Mouse (Mus musculus) midbrain, embryonic 13.5 days (tissue): ENCODE data around the gene Ptgr2. TPM values are rescaled to one million over a fixed set of nuclear protein-coding genes. Genes with fewer than 3 reads are reported as not detected.

ENCODE experiments used
- ATAC-seq: fragments of 200-750 bp; cut with Nextera tagmentation; 2 replicates; pipeline ENCODE4 v1.8.0; 2017; ENCODE audit warnings: mild to moderate bottlenecking, moderate TSS enrichment, moderate library complexity
- H3K27ac ChIP-seq: fragments of 300-500 bp; sonication (generic); 2 replicates; pipeline ENCODE4 v1.5.1; 2015; ENCODE audit warnings: inconsistent platforms, mild to moderate bottlenecking, moderate library complexity
- H3K27me3 ChIP-seq: fragments of 300-500 bp; sonication (generic); 2 replicates; pipeline ENCODE4 v1.6.1; 2015; ENCODE audit warnings: mild to moderate bottlenecking, inconsistent platforms
- H3K36me3 ChIP-seq: fragments of 300-500 bp; sonication (generic); 2 replicates; pipeline ENCODE4 v1.6.1; 2015; ENCODE audit warnings: mild to moderate bottlenecking, inconsistent platforms
- H3K4me1 ChIP-seq: fragments of 300-500 bp; sonication (generic); replicated peaks from 2 replicates; pipeline ENCODE4 v1.6.1; 2015; ENCODE audit warnings: inconsistent platforms
- H3K4me2 ChIP-seq: fragments of 300-500 bp; sonication (generic); replicated peaks from 2 replicates; pipeline ENCODE4 v1.6.1; 2015; ENCODE audit warnings: moderate library complexity, mild to moderate bottlenecking, inconsistent platforms
- H3K4me3 ChIP-seq: fragments of 300-500 bp; sonication (generic); replicated peaks from 2 replicates; pipeline ENCODE4 v1.5.1; 2015; ENCODE audit warnings: mild to moderate bottlenecking, inconsistent platforms
- H3K9ac ChIP-seq: fragments of 300-500 bp; sonication (generic); replicated peaks from 2 replicates; pipeline ENCODE4 v1.6.1; 2015; ENCODE audit warnings: mild to moderate bottlenecking, inconsistent platforms
- H3K9me3 ChIP-seq: fragments of 300-500 bp; sonication (generic); 2 replicates; pipeline ENCODE4 v1.6.1; 2016; ENCODE audit warnings: mild to moderate bottlenecking, inconsistent platforms
- WGBS: fragments of 180-500 bp; shearing (Covaris S2); methylation state at CpG from one replicate; pipeline ENCODE4 v1.1.7; 2015; 5-methylcytosine and 5-hydroxymethylcytosine counted together
- polyA plus RNA-seq: library from polyadenylated mRNA; unstranded; fragments of >200 nt; fragmentation: Nextera tagmentation; extraction: Ambion mirVana; gene quantifications from 2 replicates; pipeline ENCODE4 v1.2.1, GENCODE M21; 2015

The Ptgr2 gene
- polyA plus RNA-seq, 1 experiment from 2014 or later: 14.0 TPM

DNA sequence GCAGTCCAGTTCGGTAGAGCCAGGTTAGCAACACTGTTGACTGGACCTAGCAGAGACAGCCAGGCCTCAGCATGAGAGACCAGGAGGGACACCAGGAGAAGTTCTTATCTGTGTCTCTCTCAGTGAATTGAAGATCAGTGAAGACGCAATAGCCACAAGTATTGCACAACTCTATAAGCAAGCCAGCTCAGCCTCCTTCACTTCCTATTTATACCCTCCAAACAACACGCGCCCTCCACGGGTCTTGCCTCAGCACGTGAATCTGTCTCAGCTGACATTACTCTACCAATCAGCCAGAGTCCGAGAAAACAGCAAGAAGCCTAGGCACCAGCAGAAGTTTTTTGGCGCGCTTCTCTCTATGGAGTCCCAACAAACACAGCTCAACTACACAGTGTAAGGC lies 9.7 kb upstream of the Ptgr2 start:
- H3K4me2 ChIP-seq: no peak overlapping the region
- WGBS: 92% methylated on average over 9 of the region's 9 CpGs
- no peaks in the 10 kb centered on the region for H3K27me3 ChIP-seq
- H3K27ac ChIP-seq: no peak overlapping the region
- no peak overlapping the region for H3K4me3 ChIP-seq
- no peak overlapping the region for H3K9ac ChIP-seq
- ATAC-seq: no peak
- no peaks in the 10 kb centered on the region for H3K9me3 ChIP-seq
- peaks cover 6% of the 10 kb centered on the region; the same call in 1 of the 2 replicates for H3K4me1 ChIP-seq
- H3K36me3 ChIP-seq: no peaks in the 10 kb centered on the region

DNA sequence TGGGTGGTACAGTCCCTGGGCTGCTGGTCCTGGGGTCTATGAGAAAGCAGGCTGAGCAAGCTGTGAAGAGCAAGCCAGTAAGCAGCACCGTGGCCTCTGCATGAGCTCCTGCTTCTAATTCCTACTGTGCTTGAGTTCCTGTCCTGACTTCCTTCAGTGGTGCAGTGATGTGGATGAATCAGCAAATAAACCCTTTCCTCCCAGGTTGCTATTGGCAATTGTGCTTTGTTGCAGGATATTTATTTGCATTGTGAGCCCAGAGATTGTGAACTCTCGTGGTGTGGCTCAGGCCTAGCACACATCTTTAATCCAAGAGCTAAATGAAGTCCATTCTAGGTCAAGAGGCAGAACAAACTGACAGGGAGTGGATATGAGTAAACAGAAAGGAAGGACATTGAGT lies 8.7 kb upstream of the Ptgr2 start:
- no peak for ATAC-seq
- no peaks in the 10 kb centered on the region for H3K27me3 ChIP-seq
- H3K36me3 ChIP-seq: no peaks in the 10 kb centered on the region
- no peak overlapping the region for H3K27ac ChIP-seq
- 59% methylated on average over 2 of the region's 2 CpGs for WGBS
- H3K4me1 ChIP-seq: peaks cover 6% of the 10 kb centered on the region; the same call in 1 of the 2 replicates
- H3K9ac ChIP-seq: no peak overlapping the region
- H3K9me3 ChIP-seq: no peaks in the 10 kb centered on the region
- no peak overlapping the region for H3K4me2 ChIP-seq
- H3K4me3 ChIP-seq: no peak overlapping the region

DNA sequence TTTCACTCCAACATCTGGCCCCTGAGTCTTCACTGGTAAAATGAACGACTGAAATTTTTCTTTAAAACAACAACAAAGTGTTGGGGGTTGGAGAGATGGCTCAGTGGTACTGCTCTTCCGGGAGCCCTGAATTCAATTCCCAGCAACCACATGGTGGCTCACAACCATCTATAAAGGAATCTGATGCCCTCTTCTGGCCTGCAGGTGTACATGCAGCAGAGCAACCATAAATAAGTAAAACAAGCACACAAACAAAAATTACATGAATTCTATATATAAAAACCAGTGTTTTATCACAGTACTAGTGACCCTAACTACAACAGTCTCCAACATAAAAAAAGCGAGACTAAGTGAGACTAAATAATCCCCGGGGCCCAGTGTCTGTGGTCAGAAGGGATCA lies 8.2 kb upstream of the Ptgr2 start:
- Histone ChIP-seq H3K36me3 (no peaks in the 10 kb centered on the region), H3K27me3 (no peaks in the 10 kb centered on the region), H3K9me3 (no peaks in the 10 kb centered on the region), H3K4me1 (peaks cover 6% of the 10 kb centered on the region; the same call in 1 of the 2 replicates), H3K4me2 (no peak overlapping the region), H3K27ac (no peak overlapping the region), H3K9ac (no peak overlapping the region), H3K4me3 (no peak overlapping the region)
- no peak for ATAC-seq
- 84% methylated on average over 4 of the region's 4 CpGs for WGBS

DNA sequence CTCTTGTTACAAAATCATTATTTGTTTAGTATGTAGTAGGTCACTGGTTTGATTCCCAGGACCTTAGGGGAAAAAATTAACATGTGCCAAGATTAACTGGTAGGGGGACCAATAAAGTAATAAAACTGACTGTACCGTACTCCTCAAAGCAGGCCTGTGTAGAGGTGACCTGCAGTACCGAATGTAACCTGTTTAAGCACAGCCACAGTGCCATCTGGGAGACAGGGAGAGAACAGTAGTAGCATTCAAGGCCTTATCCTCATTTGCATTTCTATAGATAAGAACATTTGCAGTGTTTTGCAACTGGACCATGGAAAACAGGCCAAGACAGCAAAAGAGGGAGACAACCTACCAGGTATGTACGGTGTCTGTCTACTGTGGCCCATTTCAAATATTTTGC lies 7.2 kb upstream of the Ptgr2 start:
- Histone ChIP-seq H3K9ac (no peak overlapping the region), H3K27me3 (no peaks in the 10 kb centered on the region), H3K4me3 (no peak overlapping the region), H3K4me1 (peaks cover 6% of the 10 kb centered on the region; the same call in 1 of the 2 replicates), H3K27ac (no peak overlapping the region), H3K4me2 (no peak overlapping the region), H3K9me3 (no peaks in the 10 kb centered on the region), H3K36me3 (no peaks in the 10 kb centered on the region)
- 20% methylated on average over 3 of the region's 3 CpGs for WGBS
- peak; percentile 83 for ATAC-seq

DNA sequence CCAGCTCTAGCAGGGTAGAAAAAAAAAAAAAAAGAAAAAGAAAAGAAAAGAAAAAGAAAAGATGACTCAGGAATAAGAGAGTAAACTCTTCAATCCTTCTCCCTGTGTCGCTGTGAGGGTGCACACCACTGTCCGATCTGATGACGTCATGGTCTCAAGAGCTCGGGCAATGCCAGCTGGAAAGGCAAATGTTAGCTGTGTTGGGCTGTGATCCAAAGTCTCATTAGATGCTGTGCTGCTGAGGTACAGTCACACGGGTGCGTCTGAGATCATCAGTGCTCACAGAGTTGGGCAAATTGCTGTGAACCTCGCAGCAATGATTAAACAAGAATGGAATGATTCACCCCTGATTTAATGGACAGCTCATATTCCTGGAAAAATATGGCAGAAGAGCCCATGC lies 6.1 kb upstream of the Ptgr2 start:
- peaks cover 6% of the 10 kb centered on the region; the same call in 1 of the 2 replicates for H3K4me1 ChIP-seq
- H3K27ac ChIP-seq: no peak overlapping the region
- H3K27me3 ChIP-seq: no peaks in the 10 kb centered on the region
- H3K9ac ChIP-seq: no peak overlapping the region
- H3K9me3 ChIP-seq: no peaks in the 10 kb centered on the region
- H3K4me2 ChIP-seq: no peak overlapping the region
- ATAC-seq: no peak
- H3K4me3 ChIP-seq: no peak overlapping the region
- WGBS: 86% methylated on average over 7 of the region's 7 CpGs
- no peaks in the 10 kb centered on the region for H3K36me3 ChIP-seq

DNA sequence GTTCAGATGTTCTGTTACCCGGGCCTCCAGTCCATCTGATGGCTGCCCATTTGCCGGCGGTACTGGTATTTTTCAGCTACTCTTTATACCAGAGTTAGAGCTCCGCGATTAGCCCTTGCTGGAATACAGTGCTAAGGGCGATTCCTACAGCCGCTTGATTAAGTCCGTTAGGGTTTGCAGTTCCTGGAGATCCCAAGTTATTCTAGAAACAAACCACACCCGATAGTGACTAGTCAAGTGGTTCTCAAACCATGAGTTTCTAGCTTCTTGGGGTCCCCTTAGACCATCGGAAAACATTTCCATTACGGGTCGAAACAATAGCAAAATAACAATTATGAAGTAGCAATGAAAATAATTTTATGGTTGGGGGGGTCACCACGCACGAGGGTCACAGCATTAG lies 641 bp upstream of the Ptgr2 start:
- WGBS: 79% methylated on average over 14 of the region's 14 CpGs
- Histone ChIP-seq H3K9me3 (no peaks in the 10 kb centered on the region), H3K27me3 (no peaks in the 10 kb centered on the region), H3K4me1 (peaks cover 11% of the 10 kb centered on the region), H3K4me3 (peak overlapping the region; percentile 52), H3K4me2 (peak overlapping the region; percentile 60), H3K27ac (no peak overlapping the region), H3K36me3 (no peaks in the 10 kb centered on the region), H3K9ac (no peak overlapping the region)
- ATAC-seq: no peak

DNA sequence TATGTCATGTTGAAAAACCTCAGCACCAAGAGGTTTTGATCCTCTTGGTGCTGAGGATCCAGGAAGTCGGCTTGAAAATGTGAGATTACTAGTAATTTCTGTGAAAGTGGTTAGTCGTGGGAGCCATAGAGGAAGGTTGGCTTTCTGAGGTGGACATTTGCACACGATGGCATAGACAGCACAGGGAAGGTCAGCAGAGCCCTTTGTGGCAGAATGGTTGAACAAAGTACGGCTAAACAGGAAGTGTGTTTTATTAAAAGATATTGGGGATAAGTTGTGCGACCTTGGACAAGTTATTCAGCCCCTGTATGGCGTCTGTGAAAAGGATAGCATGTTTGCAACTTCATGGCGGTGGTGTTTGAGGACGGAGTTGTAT lies 549 bp downstream of the Ptgr2 start:
- WGBS: 39% methylated on average over 8 of the region's 8 CpGs
- H3K9ac ChIP-seq: peak overlapping the region; percentile 47
- peaks cover 11% of the 10 kb centered on the region for H3K4me1 ChIP-seq
- H3K9me3 ChIP-seq: no peaks in the 10 kb centered on the region
- H3K27me3 ChIP-seq: no peaks in the 10 kb centered on the region
- no peak for ATAC-seq
- H3K4me2 ChIP-seq: peak overlapping the region; percentile 60
- H3K36me3 ChIP-seq: no peaks in the 10 kb centered on the region
- H3K27ac ChIP-seq: 0 out of 2 replicates have a peak overlapping the region, but pooled peaks have one; percentile 37
- H3K4me3 ChIP-seq: peak overlapping the region; percentile 52

DNA sequence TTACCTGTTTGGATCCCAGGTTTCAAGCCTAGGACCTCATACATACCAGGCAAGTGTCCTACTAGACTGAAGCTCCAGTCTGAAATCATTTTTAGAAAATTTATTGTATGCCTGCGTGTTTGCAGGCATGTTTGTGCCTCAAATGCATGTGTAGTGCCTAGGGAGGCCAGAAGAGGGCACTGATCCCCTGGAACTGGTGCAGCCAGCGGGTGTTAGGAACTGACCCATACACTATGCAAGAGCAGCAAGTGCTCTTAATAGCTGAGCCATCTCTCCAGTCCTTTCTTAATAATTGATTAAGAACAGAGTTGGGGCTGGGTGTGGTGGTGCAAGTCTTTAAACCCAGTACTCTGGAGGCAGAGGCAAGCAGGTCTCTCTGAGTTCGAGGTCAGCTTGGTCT lies 3.4 kb downstream of the Ptgr2 start:
- Histone ChIP-seq H3K27ac (no peak overlapping the region), H3K4me3 (no peak overlapping the region), H3K9me3 (no peaks in the 10 kb centered on the region), H3K4me2 (no peak overlapping the region), H3K27me3 (no peaks in the 10 kb centered on the region), H3K36me3 (peaks cover 5% of the 10 kb centered on the region), H3K9ac (no peak overlapping the region), H3K4me1 (peaks cover 11% of the 10 kb centered on the region)
- ATAC-seq: no peak
- 56% methylated on average over 3 of the region's 3 CpGs for WGBS

DNA sequence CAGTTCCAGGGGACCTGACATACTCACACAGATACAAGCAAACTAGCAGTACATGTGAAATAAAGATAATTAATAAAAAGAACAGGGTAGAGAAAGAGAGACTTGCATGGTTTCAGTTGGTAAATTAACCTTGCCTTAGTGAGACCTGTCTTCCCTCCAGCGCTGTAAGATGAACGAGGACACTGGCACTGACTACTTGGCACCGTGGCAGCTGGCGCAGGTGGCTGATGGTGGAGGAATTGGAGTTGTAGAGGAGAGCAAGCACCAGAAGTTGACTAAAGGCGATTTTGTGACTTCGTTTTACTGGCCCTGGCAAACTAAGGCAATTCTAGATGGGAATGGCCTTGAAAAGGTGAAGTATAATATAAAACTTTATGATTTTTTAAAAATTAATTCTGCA lies 12.8 kb downstream of the Ptgr2 start:
- H3K4me2 ChIP-seq: no peak overlapping the region
- no peak overlapping the region for H3K9ac ChIP-seq
- no peak overlapping the region for H3K4me3 ChIP-seq
- ATAC-seq: no peak
- H3K27me3 ChIP-seq: no peaks in the 10 kb centered on the region
- WGBS: 95% methylated on average over 6 of the region's 6 CpGs
- peaks cover 51% of the 10 kb centered on the region for H3K36me3 ChIP-seq
- H3K27ac ChIP-seq: no peak overlapping the region
- H3K9me3 ChIP-seq: no peaks in the 10 kb centered on the region
- no peaks in the 10 kb centered on the region for H3K4me1 ChIP-seq

DNA sequence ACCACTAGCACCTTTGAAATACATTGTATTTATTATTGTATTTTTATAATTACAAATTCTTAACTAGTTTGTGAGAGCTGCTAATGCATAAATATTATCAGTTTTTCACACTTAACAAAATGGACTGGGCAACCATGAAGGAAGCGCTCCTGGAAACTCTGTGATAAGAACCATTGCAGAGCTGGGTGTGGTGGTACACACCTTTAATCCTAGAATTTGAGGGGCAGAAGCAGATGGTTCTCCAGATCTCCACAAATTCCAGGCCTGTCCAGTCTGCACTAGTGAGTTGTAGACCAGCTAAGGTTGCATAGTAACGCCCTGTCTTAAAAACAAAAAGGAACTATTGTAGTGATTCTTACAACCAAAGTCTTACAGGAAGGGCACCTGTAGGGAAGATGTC lies 14.2 kb downstream of the Ptgr2 start:
- Histone ChIP-seq H3K27ac (no peak overlapping the region), H3K4me2 (no peak overlapping the region), H3K36me3 (peaks cover 46% of the 10 kb centered on the region), H3K27me3 (no peaks in the 10 kb centered on the region), H3K9me3 (no peaks in the 10 kb centered on the region), H3K4me3 (no peak overlapping the region), H3K9ac (no peak overlapping the region), H3K4me1 (no peaks in the 10 kb centered on the region)
- WGBS: 95% methylated on average over 2 of the region's 2 CpGs
- no peak for ATAC-seq

DNA sequence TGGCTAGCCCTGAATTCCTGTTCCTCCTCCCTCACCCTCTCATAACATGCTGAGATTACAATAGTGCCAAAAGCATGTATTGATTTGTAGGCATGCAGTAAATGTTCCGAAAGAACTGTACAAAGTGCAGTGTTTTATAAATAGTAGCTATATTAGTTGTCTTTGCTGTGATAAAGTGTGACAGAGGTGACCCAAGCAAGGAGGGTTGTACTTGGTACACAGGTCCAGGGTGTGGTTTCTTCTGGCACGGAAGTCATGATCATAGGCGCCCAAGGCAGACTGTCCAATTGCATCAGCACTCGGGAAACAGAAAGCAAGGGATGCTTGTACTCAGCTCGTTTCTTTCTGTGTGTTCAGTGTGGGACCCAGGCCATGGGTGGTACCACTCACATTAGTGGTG lies 19.1 kb downstream of the Ptgr2 start:
- no peaks in the 10 kb centered on the region for H3K4me1 ChIP-seq
- H3K4me2 ChIP-seq: no peak overlapping the region
- no peak overlapping the region for H3K4me3 ChIP-seq
- no peaks in the 10 kb centered on the region for H3K9me3 ChIP-seq
- H3K27me3 ChIP-seq: no peaks in the 10 kb centered on the region
- no peak overlapping the region for H3K27ac ChIP-seq
- no peak overlapping the region for H3K9ac ChIP-seq
- 92% methylated on average over 5 of the region's 5 CpGs for WGBS
- no peak for ATAC-seq
- H3K36me3 ChIP-seq: peaks cover 44% of the 10 kb centered on the region

DNA sequence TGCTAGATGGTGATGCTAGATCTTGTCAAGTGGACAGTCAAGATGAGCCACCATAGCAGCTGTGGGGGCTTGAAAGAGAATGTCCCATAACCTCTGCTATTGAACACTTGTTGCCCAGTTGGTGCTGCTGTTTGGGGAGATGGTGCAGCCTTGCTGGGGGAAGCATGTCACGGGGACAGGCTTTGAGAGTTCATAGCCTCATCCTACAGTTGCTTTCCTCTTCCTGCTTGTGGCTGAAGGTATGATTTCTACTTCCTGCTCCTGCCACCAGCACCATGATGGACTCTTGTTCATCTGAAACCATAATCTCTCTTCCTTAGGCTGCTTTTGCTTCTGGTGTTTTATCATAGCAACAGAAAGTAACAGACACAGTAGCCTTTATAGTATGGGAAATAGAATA lies 19.5 kb downstream of the Ptgr2 start:
- WGBS: 89% methylated on average over 1 of the region's 1 CpGs
- Histone ChIP-seq H3K27ac (no peak overlapping the region), H3K27me3 (no peaks in the 10 kb centered on the region), H3K4me3 (no peak overlapping the region), H3K9me3 (no peaks in the 10 kb centered on the region), H3K4me1 (no peaks in the 10 kb centered on the region), H3K36me3 (peaks cover 40% of the 10 kb centered on the region), H3K9ac (no peak overlapping the region), H3K4me2 (no peak overlapping the region)
- no peak for ATAC-seq

DNA sequence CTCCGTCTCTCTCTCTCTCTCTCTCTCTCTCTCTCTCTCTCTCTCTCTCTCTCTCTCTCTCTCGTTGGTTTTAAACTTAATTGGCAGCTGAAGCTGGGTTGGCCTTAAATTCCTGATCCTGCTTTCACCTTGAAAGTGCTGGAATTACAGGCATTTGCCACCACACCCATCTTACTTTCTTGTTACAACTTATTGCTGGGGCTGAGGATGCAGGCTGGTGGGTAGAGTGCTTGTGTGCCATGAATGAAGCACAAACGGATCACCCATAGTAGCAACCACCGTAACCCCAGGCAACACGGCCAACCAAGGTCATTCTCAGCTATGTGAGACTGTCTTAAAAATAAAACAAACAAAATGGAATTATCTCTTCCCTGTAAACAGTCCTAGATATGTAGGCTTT lies 26.3 kb downstream of the Ptgr2 start:
- H3K9ac ChIP-seq: no peak overlapping the region
- WGBS: 79% methylated on average over 4 of the region's 5 CpGs
- no peak overlapping the region for H3K4me2 ChIP-seq
- no peak overlapping the region for H3K27ac ChIP-seq
- no peaks in the 10 kb centered on the region for H3K27me3 ChIP-seq
- no peak overlapping the region for H3K4me3 ChIP-seq
- H3K36me3 ChIP-seq: peaks cover 8% of the 10 kb centered on the region
- ATAC-seq: no peak
- no peaks in the 10 kb centered on the region for H3K9me3 ChIP-seq
- H3K4me1 ChIP-seq: peaks cover 5% of the 10 kb centered on the region
